Mouse (Mus musculus) layer of hippocampus, adult 2 months (tissue): ENCODE measurements around the gene Gng8. TPM values are rescaled to one million over a fixed set of nuclear protein-coding genes. Genes with fewer than 3 reads are reported as not detected.

Source experiments
- DNase-seq, 2 experiments: peaks; one replicate each; pipeline ENCODE4 v3.0.0; 2022; ENCODE audit warnings: low spot score in 2 of 2
- H3K27ac ChIP-seq: fragments of 200-600 bp; 2 replicates; pipeline ENCODE4 v1.8.1; 2022
- H3K4me3 ChIP-seq: fragments of 200-600 bp; 2 replicates; pipeline ENCODE4 v1.8.1; 2022; ENCODE audit warnings: mild to moderate bottlenecking
- CTCF ChIP-seq: fragments of 200-600 bp; conservative IDR thresholded peaks from 2 replicates; pipeline ENCODE4 v1.8.1; 2022; ENCODE audit warnings: antibody characterized with exemption, mild to moderate bottlenecking, moderate library complexity
- total RNA-seq, 2 experiments: library from RNA; stranded (reverse); gene quantifications; 2 replicates each; pipeline ENCODE4 v1.2.3; 2021

Gng8 gene
- total RNA-seq, 2 experiments from 2014 or later: 1.9 to 4.0 TPM

DNA sequence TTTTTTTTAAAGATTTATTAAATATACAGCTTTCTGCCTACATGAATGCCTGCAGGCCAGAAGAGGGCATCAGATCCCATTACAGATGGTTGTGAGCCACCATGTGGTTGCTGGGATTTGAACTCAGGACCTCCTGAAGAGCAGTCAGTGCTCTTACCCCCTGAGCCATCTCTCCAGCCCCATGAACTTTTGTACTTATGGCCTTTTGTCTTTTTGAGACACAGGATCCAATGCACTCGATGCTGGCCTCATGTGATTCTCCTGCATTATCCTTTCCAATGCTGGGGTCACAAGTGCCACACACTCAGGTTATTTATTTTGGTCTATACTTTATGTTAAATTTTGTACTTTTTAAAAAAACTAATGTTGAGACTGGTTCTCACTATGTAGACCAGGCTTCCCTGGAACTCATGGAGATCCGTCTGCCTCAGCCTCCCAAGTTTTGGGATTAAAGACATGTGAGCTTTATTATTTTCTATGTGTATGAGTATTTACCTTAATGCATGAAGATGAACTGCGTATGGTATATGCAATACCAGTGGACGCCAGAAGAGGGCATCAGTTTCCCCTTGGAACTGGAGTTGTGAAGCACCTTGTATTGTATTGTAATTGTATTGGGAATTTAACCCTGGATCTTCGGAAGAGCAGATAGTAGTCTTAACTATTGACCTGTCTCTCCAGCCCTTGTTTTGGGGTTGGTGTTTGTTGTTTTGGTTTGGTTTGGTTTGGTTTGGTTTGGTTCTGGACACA lies 31.5 kb upstream of the Gng8 start:
- DNase-seq: peak in 1 of 2 experiments; percentile 75
- Histone ChIP-seq H3K27ac (no peak overlapping the region), H3K4me3 (no peak overlapping the region)
- TF ChIP-seq CTCF: peak; percentile 90

DNA sequence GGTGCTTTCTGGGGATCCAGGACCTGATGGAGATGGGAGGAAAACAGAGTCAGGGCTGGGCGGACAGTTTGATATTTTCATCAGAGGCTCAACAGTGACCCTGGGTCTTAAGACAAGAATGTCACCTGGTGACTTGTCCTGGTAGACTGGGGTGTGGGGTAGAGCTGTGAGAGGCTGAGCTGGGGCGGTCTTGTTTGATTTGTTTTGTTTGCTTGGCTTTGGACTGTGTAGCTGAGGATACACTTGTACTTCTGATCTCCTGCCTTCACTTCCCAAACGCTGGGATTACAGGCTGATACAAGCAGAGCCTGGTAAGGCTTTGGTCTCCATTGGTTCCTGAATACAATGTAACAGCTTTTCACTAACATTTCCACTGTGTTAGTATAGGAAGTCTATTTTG lies 24.1 kb upstream of the Gng8 start:
- TF ChIP-seq CTCF: no peak
- DNase-seq: no peak
- Histone ChIP-seq H3K27ac (no peak overlapping the region), H3K4me3 (no peak overlapping the region)

DNA sequence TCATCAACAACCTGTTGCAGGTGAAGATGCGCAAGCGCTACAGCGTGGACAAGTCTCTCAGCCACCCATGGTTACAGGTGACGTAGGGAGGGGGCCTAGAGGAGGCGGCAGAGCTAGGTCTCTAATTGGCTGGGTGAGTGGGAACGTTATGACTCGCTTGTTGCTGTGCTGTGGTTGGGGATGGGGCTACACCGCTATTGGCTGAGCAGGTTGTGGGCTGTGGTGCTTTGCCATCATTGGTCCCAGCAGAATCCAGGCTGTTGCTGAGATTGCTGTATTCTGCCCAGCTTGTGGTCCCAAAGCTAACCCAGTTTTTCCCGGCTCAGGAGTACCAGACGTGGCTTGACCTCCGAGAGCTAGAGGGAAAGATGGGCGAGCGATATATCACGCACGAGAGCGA lies 22.1 kb upstream of the Gng8 start:
- TF ChIP-seq CTCF: no peak
- Histone ChIP-seq H3K4me3 (peak overlapping the region; percentile 70), H3K27ac (peak overlapping the region; percentile 97)
- peak; percentile 93 to 99 for DNase-seq

DNA sequence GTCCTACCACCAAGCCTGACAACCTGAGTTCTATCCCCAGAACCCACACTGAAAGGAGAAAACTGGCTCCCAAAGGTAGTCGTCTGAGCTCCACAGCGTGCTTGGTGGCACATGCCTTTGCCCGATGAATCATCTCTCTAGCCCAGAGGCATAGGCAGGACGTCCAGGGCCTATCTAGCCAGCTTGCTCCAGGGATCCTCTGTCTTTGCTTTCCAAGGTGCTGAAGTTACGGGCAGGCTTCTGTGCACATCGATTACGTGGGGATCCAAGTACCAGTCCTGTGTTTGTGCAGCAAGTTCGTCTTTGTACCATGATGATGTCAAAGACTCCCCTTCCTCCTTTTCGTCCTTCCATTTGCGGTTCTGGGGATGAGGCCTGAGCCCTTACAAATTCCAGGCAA lies 20.0 kb upstream of the Gng8 start:
- DNase-seq: no peak
- Histone ChIP-seq H3K4me3 (no peak overlapping the region), H3K27ac (no peak overlapping the region)
- no peak for TF ChIP-seq CTCF

DNA sequence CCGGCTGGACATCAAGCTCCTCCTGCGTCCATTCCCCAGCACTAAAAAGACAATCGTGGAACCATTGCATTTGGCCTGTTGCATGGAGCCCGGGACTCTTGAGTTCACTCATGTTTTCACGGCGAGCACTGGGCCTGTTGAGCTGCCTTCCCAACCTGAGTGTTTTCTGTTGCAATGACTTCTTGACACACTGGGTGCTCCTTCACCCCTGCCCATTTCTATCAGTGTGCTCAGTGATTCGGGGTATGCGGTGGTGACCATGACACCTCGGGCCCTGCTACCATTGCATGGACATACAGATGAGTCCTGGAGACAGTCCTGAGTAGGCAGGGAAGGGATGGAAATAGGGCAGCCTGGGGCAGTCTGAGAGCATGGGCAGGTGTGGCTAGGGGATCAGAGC lies 19.1 kb upstream of the Gng8 start:
- Histone ChIP-seq H3K4me3 (no peak overlapping the region), H3K27ac (no peak overlapping the region)
- DNase-seq: no peak
- TF ChIP-seq CTCF: no peak

DNA sequence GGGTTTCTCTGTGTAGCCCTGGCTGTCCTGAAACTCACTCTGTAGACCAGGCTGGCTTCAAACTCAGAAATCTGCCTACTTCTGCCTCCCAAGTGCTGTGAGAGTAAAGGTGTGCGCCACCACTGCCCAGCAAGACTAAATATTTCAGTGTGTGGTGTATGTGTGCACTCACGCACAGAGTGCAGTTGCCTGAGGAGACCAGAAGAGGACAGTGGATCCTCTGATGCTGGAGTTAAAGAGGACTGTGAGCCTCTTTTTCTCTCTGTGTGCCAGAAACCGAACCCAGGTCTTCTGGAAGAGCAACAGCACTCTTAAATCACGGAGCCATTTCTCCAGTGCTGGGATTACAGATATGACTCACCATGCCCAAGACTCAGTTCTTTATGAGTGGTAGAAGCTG lies 18.2 kb upstream of the Gng8 start:
- Histone ChIP-seq H3K27ac (peak overlapping the region; percentile 90; the same call in 1 of the 2 replicates), H3K4me3 (no peak overlapping the region)
- TF ChIP-seq CTCF: peak; percentile 43
- DNase-seq: no peak

DNA sequence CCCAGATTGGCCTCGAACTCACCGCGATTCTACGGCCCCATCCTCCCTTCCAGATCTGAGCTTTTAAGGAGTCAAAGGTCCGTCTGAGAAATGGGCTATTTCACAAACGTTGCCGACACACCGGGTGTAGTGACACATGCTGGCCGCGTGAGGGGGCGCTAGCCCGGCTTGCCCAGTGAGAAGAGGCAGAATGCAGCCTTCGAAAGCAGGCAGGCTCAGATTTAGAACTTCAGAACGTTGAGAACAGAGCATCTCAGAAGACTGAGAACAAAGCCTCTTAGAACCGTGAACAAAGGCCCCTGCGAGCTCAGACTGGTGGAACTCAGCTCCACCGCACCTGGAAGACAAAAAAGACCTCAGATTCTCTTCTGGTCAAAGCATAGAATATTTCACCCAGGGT lies 17.4 kb upstream of the Gng8 start:
- Histone ChIP-seq H3K27ac (peak overlapping the region; percentile 90), H3K4me3 (peak overlapping the region; percentile 42)
- peak; percentile 74 to 82 for DNase-seq
- peak; percentile 94 for TF ChIP-seq CTCF

DNA sequence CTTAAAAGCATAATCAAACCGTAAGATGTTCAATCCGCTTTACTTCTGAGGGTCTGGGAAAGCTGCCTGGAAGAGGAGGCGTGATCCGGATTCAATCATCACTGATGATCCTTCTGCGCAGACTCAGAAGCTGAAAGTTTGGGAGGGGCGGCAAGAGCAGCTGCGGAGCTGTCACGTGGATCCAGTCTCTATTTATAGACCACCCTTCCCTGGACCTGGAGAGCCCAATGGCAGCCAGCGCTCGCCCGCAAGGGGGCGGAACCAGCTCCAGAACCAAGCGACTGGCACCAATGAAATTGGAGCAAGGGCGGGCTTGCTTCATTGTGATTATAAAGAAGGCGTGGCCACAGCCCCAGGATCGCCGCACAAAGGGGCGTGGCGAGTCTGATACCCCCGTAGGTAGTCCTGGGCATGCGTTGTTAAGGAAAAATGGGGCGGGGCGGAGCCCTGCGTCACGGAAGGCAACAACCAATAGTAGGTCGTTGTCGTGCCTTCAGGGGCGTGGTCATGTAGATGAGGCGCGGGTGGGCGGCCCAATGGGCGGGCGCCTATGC lies 16.8 kb upstream of the Gng8 start:
- peak overlapping the region; percentile 96 for H3K4me3 ChIP-seq
- H3K27ac ChIP-seq: peak overlapping the region; percentile 90
- DNase-seq: peak; percentile 100
- peak; percentile 71 for TF ChIP-seq CTCF

DNA sequence AGATGAGACGGTGACA lies 16.5 kb upstream of the Gng8 start, which contains the start of gene Dact3:
Gene Dact3, plus strand, starts transcription at position 8 of the 16 bp plus-strand sequence.
- TF ChIP-seq CTCF: no peak

DNA sequence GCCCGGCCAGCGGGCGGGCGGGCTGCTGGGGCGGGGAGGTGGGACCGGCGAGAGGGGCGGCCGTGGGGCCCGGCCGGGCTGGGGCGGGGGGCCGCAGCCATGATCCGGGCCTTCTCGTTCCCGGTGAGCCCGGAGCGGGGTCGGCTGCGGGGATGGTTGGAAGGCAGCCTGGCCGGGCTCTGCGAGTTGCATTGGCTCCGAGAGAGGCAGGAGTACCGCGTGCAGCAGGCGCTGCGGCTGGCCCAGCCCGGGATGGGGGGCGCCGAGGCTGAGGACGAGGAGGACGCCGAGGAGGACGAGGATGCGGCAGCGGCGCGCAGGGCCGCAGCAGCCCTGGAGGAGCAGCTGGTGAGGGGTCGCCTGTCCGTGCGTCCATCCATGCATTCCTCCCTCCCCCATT lies 16.3 kb upstream of the Gng8 start:
- TF ChIP-seq CTCF: no peak
- peak overlapping the region; percentile 97 for H3K27ac ChIP-seq
- H3K4me3 ChIP-seq: peak overlapping the region; percentile 96
- no peak for DNase-seq

More for the DNA sequence above, 16.5 kb upstream of the Gng8 start, which contains the start of gene Dact3:
- Histone ChIP-seq H3K27ac (peak within 1 kb of the TSS; percentile 97), H3K4me3 (peak within 1 kb of the TSS; percentile 96)
- no peak for DNase-seq

DNA sequence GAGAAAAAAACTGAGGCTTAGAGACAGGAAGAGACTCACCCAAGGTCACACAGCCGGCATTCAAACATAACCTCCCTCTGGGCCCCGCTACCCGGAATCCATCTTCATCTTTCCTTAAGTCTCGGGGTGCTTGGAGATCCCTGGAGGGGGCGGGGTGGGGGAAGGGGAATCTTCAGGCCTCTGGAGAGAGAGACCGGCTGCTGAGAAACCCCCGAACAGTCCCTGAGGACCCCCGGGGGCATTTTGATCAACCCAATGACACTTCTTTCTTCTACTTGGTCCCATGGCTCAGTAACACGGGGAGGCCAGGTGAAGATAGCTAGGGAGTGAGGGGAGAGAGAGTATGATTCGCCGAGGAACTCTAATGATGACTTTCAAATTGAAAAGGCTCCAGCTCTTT lies 15.6 kb upstream of the Gng8 start:
- H3K27ac ChIP-seq: peak overlapping the region; percentile 97
- DNase-seq: no peak
- peak overlapping the region; percentile 96 for H3K4me3 ChIP-seq
- TF ChIP-seq CTCF: no peak

DNA sequence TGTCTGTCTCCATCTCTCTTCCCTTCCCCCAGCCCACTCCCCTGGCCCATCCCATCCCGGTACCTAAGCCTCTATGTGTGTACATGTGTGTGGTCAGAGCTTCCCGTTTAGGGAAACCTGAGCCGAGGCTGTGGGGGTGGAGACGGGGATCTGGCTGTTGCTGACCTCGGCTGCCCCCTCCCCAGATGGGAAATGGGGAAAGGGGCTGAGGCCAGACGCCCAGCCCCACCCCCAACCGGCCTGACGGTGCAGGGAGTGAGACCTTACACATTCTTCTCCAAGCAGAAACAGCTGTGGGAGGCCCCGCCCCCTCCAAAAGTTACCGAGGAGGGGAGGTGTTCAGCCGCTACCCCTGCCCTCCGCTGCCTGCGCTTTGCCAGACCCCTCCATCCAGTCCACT lies 15.0 kb upstream of the Gng8 start:
- H3K27ac ChIP-seq: peak overlapping the region; percentile 97; the same call in 1 of the 2 replicates
- no peak for TF ChIP-seq CTCF
- DNase-seq: no peak
- peak overlapping the region; percentile 96 for H3K4me3 ChIP-seq

DNA sequence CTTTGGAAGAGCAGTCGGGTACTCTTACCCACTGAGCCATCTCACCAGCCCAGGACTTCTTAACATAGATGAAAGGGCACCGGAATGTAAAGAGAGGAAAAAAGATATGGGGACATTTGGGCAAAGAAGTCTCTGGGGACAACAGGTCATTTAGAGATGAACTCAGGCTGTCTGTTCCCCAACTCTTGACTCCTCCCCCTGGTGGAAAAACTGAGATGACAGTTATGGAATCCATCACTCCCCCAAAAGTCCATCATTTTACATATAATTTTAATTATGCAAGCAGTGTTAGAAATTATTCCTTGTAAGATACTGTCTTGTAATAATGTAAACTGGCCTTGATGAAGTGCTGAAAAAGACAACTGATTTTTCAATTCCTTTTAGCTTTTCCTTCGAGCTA lies 13.9 kb upstream of the Gng8 start:
- TF ChIP-seq CTCF: peak; percentile 66
- DNase-seq: no peak
- H3K27ac ChIP-seq: no peak overlapping the region
- H3K4me3 ChIP-seq: no peak overlapping the region

DNA sequence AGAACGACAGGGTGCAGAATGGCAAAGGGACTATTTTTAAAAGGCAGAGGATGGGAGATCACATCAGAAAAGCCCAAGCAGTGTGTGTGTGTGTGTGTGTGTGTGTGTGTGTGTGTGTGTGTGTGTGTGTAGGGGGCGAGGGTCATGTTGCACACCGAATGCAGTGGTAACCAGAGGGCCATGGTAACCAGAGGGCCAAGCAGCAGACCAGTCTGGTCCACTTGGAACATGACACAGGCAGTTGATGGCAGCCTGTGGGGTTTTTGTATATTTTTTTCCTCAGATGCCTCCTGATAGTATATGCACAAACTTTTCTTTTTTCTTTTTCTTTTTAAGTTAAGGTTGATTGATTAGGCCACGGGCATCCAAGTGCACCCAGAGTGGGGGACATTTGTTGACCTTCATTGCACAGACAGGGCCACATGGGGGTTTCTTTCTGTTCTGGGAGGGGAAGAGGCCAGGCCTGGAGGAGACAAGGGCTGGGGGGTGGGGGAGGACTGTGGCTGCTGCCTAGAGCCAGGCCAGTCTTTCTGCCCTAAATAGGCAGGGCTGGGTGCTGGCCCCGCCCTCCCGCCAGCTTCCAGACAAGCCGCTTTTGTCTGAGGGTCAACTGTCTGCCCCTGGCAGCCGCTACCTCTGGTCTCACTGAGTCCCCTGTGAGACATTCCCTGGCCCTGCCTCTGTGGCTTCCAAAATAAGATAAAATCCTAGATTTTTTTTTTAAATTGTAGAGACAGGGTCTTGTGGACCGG lies 11.6 kb upstream of the Gng8 start:
- no peak for TF ChIP-seq CTCF
- DNase-seq: peak in 1 of 2 experiments; percentile 41
- Histone ChIP-seq H3K4me3 (no peak overlapping the region), H3K27ac (peak overlapping the region; percentile 74)
